ENCODE assay signal across 8 mouse cellular contexts in genomic region chr1:88007692-88008210, GRCm38 (mm10). TPM values are rescaled to one million over a fixed set of nuclear protein-coding genes. Genes with fewer than 3 reads are reported as not detected.
A peak's percentile ranks its signal among the peaks of the same experiment; 100 is the strongest.
DNase-seq lines count a peak whose midpoint lies in the region; ATAC-seq and TF ChIP-seq lines count a peak whose summit lies in the region.
"Had no signal": no experiment of that assay in that cellular context is flagged by ENCODE, and none has a peak within 500 bp of the region (broad histone marks: within the 10 kb centered on the region; RNA-seq: fewer than 3 reads in every experiment).

No protein-coding gene starts in this region.

- 3% methylated on average over 5 of the region's 5 CpGs for WGBS in lung, postnatal 0 days
- WGBS in limb, embryonic 12.5 days, result 5% methylated on average over 5 of the region's 5 CpGs
- WGBS in stomach, embryonic 14.5 days, result 2% methylated on average over 5 of the region's 5 CpGs

- no peak for TF ChIP-seq EP300 in lung, postnatal 0 days (IDR thresholded peaks at IDR 0.05)

- TF ChIP-seq POLR2A in embryonic fibroblast, embryonic 13.5 days (IDR thresholded peaks at IDR 0.05; ENCODE audit: low read depth, low read length), result no peak

- peak overlapping the region; percentile 74 for H3K4me3 ChIP-seq in lung, postnatal 0 days (ENCODE audit: low read depth, low read length)
- H3K4me3 ChIP-seq in embryonic fibroblast, embryonic 13.5 days (ENCODE audit: insufficient read depth, low read length), result peak overlapping the region; percentile 55
- H3K4me3 ChIP-seq in limb, embryonic 12.5 days (replicated peaks), result peak overlapping the region; percentile 70
- H3K4me3 ChIP-seq in stomach, embryonic 14.5 days (ENCODE audit: low read depth, low read length), result peak overlapping the region; percentile 64

- H3K4me2 ChIP-seq in lung, postnatal 0 days (replicated peaks; ENCODE audit: low read depth, low read length), result peak overlapping the region; percentile 63
- peak overlapping the region; percentile 66 for H3K4me2 ChIP-seq in limb, embryonic 12.5 days
- H3K4me2 ChIP-seq in stomach, embryonic 14.5 days (replicated peaks; ENCODE audit: low read depth, low read length), result peak overlapping the region; percentile 55

- ATAC-seq in lung, postnatal 0 days, result peak; percentile 36
- 0 out of 2 replicates have a peak, but pooled peaks have one; percentile 60 for ATAC-seq in limb, embryonic 12.5 days (ENCODE audit: insufficient number of reproducible peaks, insufficient read depth, low FRiP score, low TSS enrichment, low read depth)
- 0 out of 2 replicates have a peak, but pooled peaks have one; percentile 29 for ATAC-seq in stomach, embryonic 14.5 days (ENCODE audit: insufficient number of reproducible peaks, insufficient read depth, low FRiP score, low read depth)

- DNase-seq in lung, postnatal 0 days (ENCODE audit: low spot score), result peak; percentile 20
- DNase-seq in lung, postnatal 25 days (ENCODE audit: low spot score), result no peak
- no peak for DNase-seq in gastrocnemius, postnatal 4 days (ENCODE audit: low spot score in 2 of 2)
- no peak for DNase-seq in urinary bladder, adult 2 months (ENCODE audit: low spot score)

- H3K4me1 ChIP-seq in lung, postnatal 0 days (ENCODE audit: insufficient read depth, low read depth, low read length), result 0 out of 2 replicates have a peak, but pooled peaks cover 3% of the 10 kb centered on the region
- H3K4me1 ChIP-seq in embryonic fibroblast, embryonic 13.5 days (ENCODE audit: control insufficient read depth, insufficient read depth, low read length), result no peaks in the 10 kb centered on the region
- no peaks in the 10 kb centered on the region for H3K4me1 ChIP-seq in limb, embryonic 12.5 days (replicated peaks)
- peaks cover 5% of the 10 kb centered on the region for H3K4me1 ChIP-seq in stomach, embryonic 14.5 days (ENCODE audit: control insufficient read depth, insufficient read depth, low read length)

- peak overlapping the region; percentile 88 for H3K27ac ChIP-seq in lung, postnatal 0 days (ENCODE audit: low read length)
- H3K27ac ChIP-seq in embryonic fibroblast, embryonic 13.5 days (ENCODE audit: insufficient read depth, low read length), result peak overlapping the region; percentile 38
- peak overlapping the region; percentile 96 for H3K27ac ChIP-seq in limb, embryonic 12.5 days
- peak overlapping the region; percentile 89 for H3K27ac ChIP-seq in stomach, embryonic 14.5 days (ENCODE audit: low read length)

- H3K36me3 ChIP-seq in lung, postnatal 0 days (ENCODE audit: insufficient read depth, low read length), result no peaks in the 10 kb centered on the region
- H3K36me3 ChIP-seq in limb, embryonic 12.5 days, result peaks cover 23% of the 10 kb centered on the region
- peaks cover 8% of the 10 kb centered on the region for H3K36me3 ChIP-seq in stomach, embryonic 14.5 days (ENCODE audit: control insufficient read depth, insufficient read depth, low read length)

- H3K9me3 ChIP-seq in lung, postnatal 0 days (ENCODE audit: low read length), result no peaks in the 10 kb centered on the region
- no peaks in the 10 kb centered on the region for H3K9me3 ChIP-seq in limb, embryonic 12.5 days
- no peaks in the 10 kb centered on the region for H3K9me3 ChIP-seq in stomach, embryonic 14.5 days (ENCODE audit: control insufficient read depth, low read depth, low read length)

- H3K9ac ChIP-seq in lung, postnatal 0 days (replicated peaks; ENCODE audit: low read depth), result peak overlapping the region; percentile 92
- peak overlapping the region; percentile 92 for H3K9ac ChIP-seq in limb, embryonic 12.5 days (replicated peaks)
- peak overlapping the region; percentile 79 for H3K9ac ChIP-seq in stomach, embryonic 14.5 days (replicated peaks; ENCODE audit: low read depth, low read length)

- H3K27me3 ChIP-seq in lung, postnatal 0 days (replicated peaks; ENCODE audit: insufficient read depth, low read length), result no peaks in the 10 kb centered on the region
- H3K27me3 ChIP-seq in limb, embryonic 12.5 days, result no peaks in the 10 kb centered on the region
- H3K27me3 ChIP-seq in stomach, embryonic 14.5 days (ENCODE audit: control insufficient read depth, insufficient read depth, low read length), result no peaks in the 10 kb centered on the region

- TF ChIP-seq CTCF in lung, postnatal 0 days (IDR thresholded peaks at IDR 0.05), result no peak
- TF ChIP-seq CTCF in embryonic fibroblast, embryonic 13.5 days (IDR thresholded peaks at IDR 0.05; ENCODE audit: borderline replicate concordance, insufficient read depth, low read length), result no peak

RNA-seq across cellular contexts. Expression of gene Usp40, which starts 0.6 kb away (rescaled TPM):
- 16.3 and 19.3 TPM in 2 replicates for polyA plus RNA-seq in lung, postnatal 0 days (2015; fragmentation: Nextera tagmentation; extraction: Ambion mirVana)
- polyA plus RNA-seq in embryonic fibroblast, embryonic 13.5 days (2011; ENCODE audit: insufficient read length, low read depth, missing spikeins), result 40.6 and 44.4 TPM in 2 replicates
- 53.4 and 57.8 TPM in 2 replicates for polyA plus RNA-seq in limb, embryonic 12.5 days (2016; fragmentation: Nextera tagmentation; extraction: Ambion mirVana)
- 41.9 and 43.9 TPM in 2 replicates for polyA plus RNA-seq in stomach, embryonic 14.5 days (2014; fragmentation: Nextera tagmentation; extraction: Ambion mirVana)
- 10 to 100 TPM; 22.8 to 26.0 TPM for total RNA-seq in gastrocnemius, postnatal 4 days (2021)
- polyA plus RNA-seq in urinary bladder, adult 2 months (2012; rRNA removed), result 19.4 and 23.5 TPM in 2 replicates

RNA-seq across cellular contexts. Expression of gene Ugt1a10, which starts 47.4 kb away (rescaled TPM):
- not detected in 2 replicates for polyA plus RNA-seq in lung, postnatal 0 days (2015; fragmentation: Nextera tagmentation; extraction: Ambion mirVana)
- polyA plus RNA-seq in embryonic fibroblast, embryonic 13.5 days (2011; ENCODE audit: insufficient read length, low read depth, missing spikeins), result not detected in 2 replicates
- polyA plus RNA-seq in limb, embryonic 12.5 days (2016; fragmentation: Nextera tagmentation; extraction: Ambion mirVana), result not detected in 2 replicates
- not detected in 2 replicates for polyA plus RNA-seq in stomach, embryonic 14.5 days (2014; fragmentation: Nextera tagmentation; extraction: Ambion mirVana)
- not detected for total RNA-seq in gastrocnemius, postnatal 4 days (2021)
- polyA plus RNA-seq in urinary bladder, adult 2 months (2012; rRNA removed), result 0.16 TPM in 1 of 2 replicates, not detected in the other
- total RNA-seq: hematopoietic stem cell, adult 5-6 weeks had no signal

Comparison
In these comparisons a context has a peak if more than half of its experiments do, and no peak if none do; other contexts are left out.
1. H3K27ac ChIP-seq: peak in every context shown above with its lines; median percentile 96 in limb, embryonic 12.5 days; 89 in stomach, embryonic 14.5 days; 88 in lung, postnatal 0 days; 38 in embryonic fibroblast, embryonic 13.5 days.